Mouse (Mus musculus) CH12.LX (cell line): ENCODE results near the gene Serpina9. TPM values are rescaled to one million over a fixed set of nuclear protein-coding genes. Genes with fewer than 3 reads are reported as not detected.

Source experiments
- DNase-seq: peaks from one replicate; pipeline ENCODE4 v3.0.0-alpha.2; 2013; ENCODE audit errors: extremely low read depth
- H3K27ac ChIP-seq: 2 replicates; pipeline ENCODE4 v1.5.1; 2012; ENCODE audit warnings: low read depth, mild to moderate bottlenecking, control low read depth, moderate library complexity; ENCODE audit not compliant: insufficient read depth
- H3K27me3 ChIP-seq: replicated peaks from 2 replicates; pipeline ENCODE3; 2012; ENCODE audit warnings: inconsistent platforms
- H3K36me3 ChIP-seq, 2 experiments: replicated peaks in 1 of 2; 2 replicates each; pipeline versions ENCODE3 to v1.6.1; 2012; ENCODE audit warnings: inconsistent platforms in 1 of 2, low read length in 1 of 2, mild to moderate bottlenecking in 1 of 2, mixed read lengths in 1 of 2, moderate library complexity in 1 of 2; ENCODE audit not compliant: control insufficient read depth in 1 of 2, insufficient read depth in 1 of 2
- H3K4me1 ChIP-seq, 2 experiments: 2 replicates each; pipeline ENCODE4 v1.6.1; 2012; ENCODE audit warnings: inconsistent platforms in 1 of 2, moderate library complexity in 1 of 2; ENCODE audit not compliant: insufficient read depth in 2 of 2, control insufficient read depth in 1 of 2
- H3K4me2 ChIP-seq: 2 replicates; pipeline ENCODE4 v1.6.1; 2012; ENCODE audit warnings: low read depth, mild to moderate bottlenecking, control low read depth; ENCODE audit not compliant: poor library complexity, insufficient read depth, severe bottlenecking
- H3K4me3 ChIP-seq, 3 experiments: fragments of 150-350 bp in 1 of 3; sonication (generic) in 1 of 3; replicated peaks in 1 of 3; 2 replicates each; pipeline versions ENCODE3 to v1.5.1; 2011 to 2012; ENCODE audit warnings: low read depth in 2 of 3, low read length in 2 of 3, mild to moderate bottlenecking in 2 of 3, moderate library complexity in 2 of 3, control low read depth in 1 of 3, improper control_type of control experiment in 1 of 3, inconsistent platforms in 1 of 3, mixed read lengths in 1 of 3; ENCODE audit not compliant: poor library complexity in 1 of 3
- H3K79me2 ChIP-seq: replicated peaks from 2 replicates; pipeline ENCODE4 v1.6.1; 2012; ENCODE audit warnings: mild to moderate bottlenecking, moderate library complexity; ENCODE audit not compliant: control insufficient read depth, poor library complexity, insufficient read depth, severe bottlenecking; ENCODE audit errors: extremely low read depth
- H3K9ac ChIP-seq: 2 replicates; pipeline ENCODE4 v1.6.1; 2012; ENCODE audit warnings: low read depth, mild to moderate bottlenecking, control low read depth, moderate library complexity; ENCODE audit not compliant: insufficient read depth
- H3K9me3 ChIP-seq: replicated peaks from 2 replicates; pipeline ENCODE3; 2012; ENCODE audit warnings: low read length, inconsistent platforms, mixed read lengths
- BHLHE40 ChIP-seq: IDR thresholded peaks from 2 replicates; pipeline ENCODE4 v1.6.1; 2011; ENCODE audit warnings: mild to moderate bottlenecking, low read depth, low read length, improper control_type of control experiment
- CHD2 ChIP-seq: IDR thresholded peaks from 2 replicates; pipeline ENCODE4 v1.6.1; 2011; ENCODE audit warnings: low read length, improper control_type of control experiment
- CTCF ChIP-seq, 2 experiments: IDR thresholded peaks in 1 of 2; conservative IDR thresholded peaks in 1 of 2; 2 replicates each; pipeline ENCODE4 v1.5.1; 2011 to 2012; ENCODE audit warnings: low read depth in 2 of 2, low read length in 2 of 2, improper control_type of control experiment in 1 of 2, inconsistent platforms in 1 of 2, mild to moderate bottlenecking in 1 of 2, moderate library complexity in 1 of 2
- ELF1 ChIP-seq: IDR thresholded peaks from 2 replicates; pipeline ENCODE4 v1.6.1; 2014; ENCODE audit warnings: low read depth, mild to moderate bottlenecking, inconsistent platforms, low read length, improper control_type of control experiment
- EP300 ChIP-seq: IDR thresholded peaks from 2 replicates; pipeline ENCODE4 v1.6.1; 2011; ENCODE audit warnings: low read length, improper control_type of control experiment
- ETS1 ChIP-seq: conservative IDR thresholded peaks from 2 replicates; pipeline ENCODE4 v1.6.1; 2012; ENCODE audit warnings: low read depth, mild to moderate bottlenecking, inconsistent platforms, low read length, improper control_type of control experiment, moderate library complexity
- GABPA ChIP-seq: IDR thresholded peaks from 2 replicates; pipeline ENCODE4 v1.6.1; 2012; ENCODE audit warnings: low read depth, low read length, improper control_type of control experiment, inconsistent platforms; ENCODE audit not compliant: insufficient replicate concordance
- HCFC1 ChIP-seq: IDR thresholded peaks from 2 replicates; pipeline ENCODE4 v1.6.1; 2012; ENCODE audit warnings: low read depth, mild to moderate bottlenecking, inconsistent platforms, low read length, improper control_type of control experiment
- IRF4 ChIP-seq: IDR thresholded peaks from 2 replicates; pipeline ENCODE4 v1.6.1; 2014; ENCODE audit warnings: low read depth, mild to moderate bottlenecking, inconsistent platforms, low read length, improper control_type of control experiment
- JUN ChIP-seq: IDR thresholded peaks from 2 replicates; pipeline ENCODE4 v1.6.1; 2011; ENCODE audit warnings: low read depth, mild to moderate bottlenecking, low read length, improper control_type of control experiment, moderate library complexity; ENCODE audit not compliant: insufficient read depth
- JUND ChIP-seq: conservative IDR thresholded peaks from 2 replicates; pipeline ENCODE4 v1.6.1; 2011; ENCODE audit warnings: low read depth, low read length, improper control_type of control experiment
- MAFK ChIP-seq: IDR thresholded peaks from 2 replicates; pipeline ENCODE4 v1.6.1; 2011; ENCODE audit warnings: low read length, improper control_type of control experiment; ENCODE audit not compliant: insufficient replicate concordance
- MAZ ChIP-seq: IDR thresholded peaks from 2 replicates; pipeline ENCODE4 v1.6.1; 2012; ENCODE audit warnings: low read depth, mild to moderate bottlenecking, inconsistent platforms, low read length, improper control_type of control experiment, moderate library complexity
- MXI1 ChIP-seq: IDR thresholded peaks from 2 replicates; pipeline ENCODE4 v1.6.1; 2011; ENCODE audit warnings: mild to moderate bottlenecking, low read depth, low read length, improper control_type of control experiment
- MYC ChIP-seq: IDR thresholded peaks from 2 replicates; pipeline ENCODE4 v1.6.1; 2011; ENCODE audit warnings: low read depth, mild to moderate bottlenecking, improper control_type of control experiment, low read length
- NELFE ChIP-seq: IDR thresholded peaks from 2 replicates; pipeline ENCODE4 v1.6.1; 2011; ENCODE audit warnings: low read depth, low read length, improper control_type of control experiment
- NRF1 ChIP-seq: IDR thresholded peaks from 2 replicates; pipeline ENCODE4 v1.6.1; 2014; ENCODE audit warnings: low read depth, mild to moderate bottlenecking, inconsistent platforms, low read length, improper control_type of control experiment, moderate library complexity
- PAX5 ChIP-seq: IDR thresholded peaks from 2 replicates; pipeline ENCODE4 v1.6.1; 2012; ENCODE audit warnings: low read length, inconsistent platforms, mixed read lengths
- RAD21 ChIP-seq: IDR thresholded peaks from 2 replicates; pipeline ENCODE4 v1.6.1; 2011; ENCODE audit warnings: low read depth, mild to moderate bottlenecking, low read length, improper control_type of control experiment, moderate library complexity
- RCOR1 ChIP-seq: conservative IDR thresholded peaks from 2 replicates; pipeline ENCODE4 v1.6.1; 2012; ENCODE audit warnings: low read depth, mild to moderate bottlenecking, inconsistent platforms, low read length, improper control_type of control experiment
- SIN3A ChIP-seq: IDR thresholded peaks from 2 replicates; pipeline ENCODE4 v1.6.1; 2012; ENCODE audit warnings: low read length, improper control_type of control experiment, inconsistent platforms
- UBTF ChIP-seq: IDR thresholded peaks from 2 replicates; pipeline ENCODE4 v1.6.1; 2012; ENCODE audit warnings: low read depth, mild to moderate bottlenecking, inconsistent platforms, low read length, improper control_type of control experiment, moderate library complexity
- USF1 ChIP-seq: IDR thresholded peaks from 2 replicates; pipeline ENCODE4 v1.6.1; 2014; ENCODE audit warnings: low read depth, mild to moderate bottlenecking, inconsistent platforms, low read length, improper control_type of control experiment
- USF2 ChIP-seq: conservative IDR thresholded peaks from 2 replicates; pipeline ENCODE4 v1.6.1; 2011; ENCODE audit warnings: low read depth, low read length, improper control_type of control experiment
- ZKSCAN1 ChIP-seq: IDR thresholded peaks from 2 replicates; pipeline ENCODE4 v1.6.1; 2012; ENCODE audit warnings: low read depth, inconsistent platforms, low read length, improper control_type of control experiment, borderline replicate concordance
- ZMIZ1 ChIP-seq: IDR thresholded peaks from 2 replicates; pipeline ENCODE4 v1.6.1; 2012; ENCODE audit warnings: low read depth, mild to moderate bottlenecking, inconsistent platforms, low read length, improper control_type of control experiment
- ZNF384 ChIP-seq: IDR thresholded peaks from 2 replicates; pipeline ENCODE4 v1.6.1; 2012; ENCODE audit warnings: low read depth, low read length, improper control_type of control experiment, inconsistent platforms
- dilution Hi-C: fragments of 300-500 bp; cut with MboI; formaldehyde crosslinking; loops from 2 replicates; pipeline ENCODE4 v1.14.3; 2020; ENCODE audit warnings: low sequenced_read_pairs; ENCODE audit not compliant: extremely low pct_unique_long_range_greater_than_20kb, extremely low pct_ligation_motif_present
- in situ Hi-C: fragments of 300-500 bp; cut with MboI; formaldehyde crosslinking; loops from 3 replicates; pipeline ENCODE4 v1.14.3; 2019; ENCODE audit warnings: low sequenced_read_pairs, low pct_ligation_motif_present, low pct_unique_long_range_greater_than_20kb, mixed read lengths
- polyA plus RNA-seq: library from polyadenylated mRNA; unstranded; fragments of >175 nt; gene quantifications from 2 replicates; pipeline ENCODE4 v1.2.1, GENCODE M21; 2012; ENCODE audit warnings: low read depth; ENCODE audit not compliant: insufficient read length
- total RNA-seq, 2 experiments: library from RNA; depleted of rRNA; stranded (reverse); fragments of 300-350 nt in 1 of 2; fragments of >200 nt in 1 of 2; gene quantifications; 2 replicates each; pipeline ENCODE4 v1.2.3; 2012 to 2014

The Serpina9 gene
- total and polyA plus RNA-seq, 3 experiments = 0.08 to 0.36 (median 0.23) TPM

GRCm38 (mm10) chr12:103981646-103982360 is 31.8 kb downstream of the Serpina9 start:
- TF ChIP-seq RAD21 (no peak), ZKSCAN1 (no peak), GABPA (no peak), NELFE (no peak), HCFC1 (no peak), PAX5 (no peak), ZMIZ1 (no peak), MYC (no peak), ETS1 (no peak), MAZ (no peak), NRF1 (no peak), CTCF (conservative IDR thresholded peaks at IDR 0.05 in 1 of 2, IDR thresholded peaks at IDR 0.05 in 1 of 2; ENCODE audit: low read depth in 2 of 2, low read length in 2 of 2) (no peak), MAFK (no peak), JUND (no peak), RCOR1 (no peak), EP300 (no peak)
- TF ChIP-seq, all 38 proteins: peak for 0
- in situ Hi-C loops = loop anchor here (10.0 kb wide), 1 partner anchor 443 kb away; no protein-coding TSS in a partner anchor
- no peak for DNase-seq
- Histone ChIP-seq H3K27ac (no peak overlapping the region), H3K79me2 (no peaks in the 10 kb centered on the region), H3K4me2 (no peak overlapping the region), H3K9me3 (no peaks in the 10 kb centered on the region), H3K4me1 (peaks cover 3 to 14% of the 10 kb centered on the region in 2 experiments; a peak in 2 of 4 replicates), H3K27me3 (peaks cover 64% of the 10 kb centered on the region), H3K36me3 (no peaks in the 10 kb centered on the region), H3K4me3 (no peak overlapping the region), H3K9ac (no peak overlapping the region)
- dilution Hi-C loops = no loop called here

GRCm38 (mm10) chr12:103978294-103978693 is 35.3 kb downstream of the Serpina9 start:
- no peak for DNase-seq
- H3K79me2 ChIP-seq = no peaks in the 10 kb centered on the region
- H3K9me3 ChIP-seq = no peaks in the 10 kb centered on the region
- no peak overlapping the region for H3K9ac ChIP-seq
- H3K4me3 ChIP-seq = no peak overlapping the region
- peaks cover 66% of the 10 kb centered on the region for H3K27me3 ChIP-seq
- H3K27ac ChIP-seq = no peak overlapping the region
- no peaks in the 10 kb centered on the region for H3K4me1 ChIP-seq
- H3K4me2 ChIP-seq = no peak overlapping the region
- no peaks in the 10 kb centered on the region for H3K36me3 ChIP-seq
- no peak for TF ChIP-seq RAD21
- no peak for TF ChIP-seq JUN
- no peak for TF ChIP-seq USF2
- TF ChIP-seq ELF1 = no peak
- TF ChIP-seq ZMIZ1 = no peak
- no peak for TF ChIP-seq MAFK
- no peak for TF ChIP-seq UBTF
- no peak for TF ChIP-seq IRF4
- no peak for TF ChIP-seq SIN3A
- TF ChIP-seq MXI1 = no peak
- TF ChIP-seq USF1 = no peak
- TF ChIP-seq CHD2 = no peak
- no peak for TF ChIP-seq BHLHE40
- TF ChIP-seq ZNF384 = no peak
- no peak for TF ChIP-seq MYC
- in situ Hi-C loops (no loop called here), dilution Hi-C loops (no loop called here)
